Mouse (Mus musculus): ENCODE results near the gene Rps13.

- TF ChIP-seq POLR2A (IDR thresholded peaks at IDR 0.05; ENCODE audit: low read depth, low read length) (no peak), CTCF (conservative IDR thresholded peaks at IDR 0.05; ENCODE audit: insufficient read depth, insufficient read length, low read depth, low read length) (no peak)
Measured at GRCm38 (mm10) chr7:116335133-116335532, 1.1 kb upstream of the Rps13 start.

All from kidney, adult 2 months (tissue).